Mouse (Mus musculus) left cerebral cortex, adult 6 months (tissue): ENCODE results near the gene Taf6l. TPM values are rescaled to one million over a fixed set of nuclear protein-coding genes. Genes with fewer than 3 reads are reported as not detected.

Source experiments
- polyA plus RNA-seq: library from polyadenylated mRNA; unstranded; fragments of <200 nt; fragmentation: Nextera tagmentation; gene quantifications from 2 replicates; pipeline ENCODE4 v1.2.3, GENCODE M21; 2021

The Taf6l gene
- polyA plus RNA-seq, 1 experiment from 2014 or later: 11.5 TPM

Other genes with a start within 250 kb of the Taf6l start
- gene Slc22a8, start 195.2 kb downstream of the Taf6l start, polyA plus RNA-seq: 8.6 and 10.3 TPM in 2 replicates
- gene Slc22a6, start 168.4 kb downstream of the Taf6l start, polyA plus RNA-seq: 2.2 and 2.7 TPM in 2 replicates
- gene Chrm1, start 122.6 kb downstream of the Taf6l start, polyA plus RNA-seq: 41.2 and 88.0 TPM in 2 replicates
- gene Slc3a2, start 63.0 kb downstream of the Taf6l start, polyA plus RNA-seq: 169 and 178 TPM in 2 replicates
- 57.2 and 64.9 TPM in 2 replicates for gene Wdr74, start 50.6 kb downstream of the Taf6l start, polyA plus RNA-seq
- gene 1700092M07Rik, start 45.7 kb downstream of the Taf6l start, polyA plus RNA-seq: not detected in 2 replicates
- 33.4 and 33.5 TPM in 2 replicates for gene Stx5a, start 45.0 kb downstream of the Taf6l start, polyA plus RNA-seq
- gene Nxf1, start 29.3 kb downstream of the Taf6l start, polyA plus RNA-seq: 23.9 and 27.6 TPM in 2 replicates
- 234 and 250 TPM in 2 replicates for gene Tmem223, start 15.4 kb downstream of the Taf6l start, polyA plus RNA-seq
- gene Tmem179b, start 11.9 kb downstream of the Taf6l start, polyA plus RNA-seq: 28.2 and 37.0 TPM in 2 replicates
- 224 and 251 TPM in 2 replicates for gene Polr2g, start 12.2 kb upstream of the Taf6l start, polyA plus RNA-seq
- 2.2 and 3.2 TPM in 2 replicates for gene Zbtb3, start 16.1 kb upstream of the Taf6l start, polyA plus RNA-seq
- gene Ttc9c, start 32.9 kb upstream of the Taf6l start, polyA plus RNA-seq: 22.4 and 24.7 TPM in 2 replicates
- 5.9 and 11.9 TPM in 2 replicates for gene Hnrnpul2, start 33.6 kb upstream of the Taf6l start, polyA plus RNA-seq
- gene AC129217.1, start 43.4 kb upstream of the Taf6l start, polyA plus RNA-seq: not detected in 2 replicates
- gene Bscl2, start 51.0 kb upstream of the Taf6l start, polyA plus RNA-seq: 80.3 and 99.9 TPM in 2 replicates
- gene Gng3, start 52.8 kb upstream of the Taf6l start, polyA plus RNA-seq: 271 and 278 TPM in 2 replicates
- 0.28 and 0.50 TPM in 2 replicates for gene Lrrn4cl, start 64.4 kb upstream of the Taf6l start, polyA plus RNA-seq
- 157 and 163 TPM in 2 replicates for gene Ubxn1, start 85.1 kb upstream of the Taf6l start, polyA plus RNA-seq
- 68.8 and 84.0 TPM in 2 replicates for gene Uqcc3, start 94.5 kb upstream of the Taf6l start, polyA plus RNA-seq
- gene Lbhd1, start 97.3 kb upstream of the Taf6l start, polyA plus RNA-seq: 9.7 and 11.2 TPM in 2 replicates
- not detected in 2 replicates for gene Gm49403, start 97.5 kb upstream of the Taf6l start, polyA plus RNA-seq
- 71.4 and 81.8 TPM in 2 replicates for gene 1810009A15Rik, start 102.4 kb upstream of the Taf6l start, polyA plus RNA-seq
- gene Gm49416, start 102.5 kb upstream of the Taf6l start, polyA plus RNA-seq: 5.9 and 13.0 TPM in 2 replicates
- gene Ints5, start 106.6 kb upstream of the Taf6l start, polyA plus RNA-seq: 6.4 and 8.5 TPM in 2 replicates
- gene Ganab, start 111.7 kb upstream of the Taf6l start, polyA plus RNA-seq: 15.2 and 19.0 TPM in 2 replicates
- 49.0 and 67.5 TPM in 2 replicates for gene B3gat3, start 134.0 kb upstream of the Taf6l start, polyA plus RNA-seq
- gene Rom1, start 142.9 kb upstream of the Taf6l start, polyA plus RNA-seq: 4.9 and 6.0 TPM in 2 replicates
- 3.1 and 4.0 TPM in 2 replicates for gene Eml3, start 143.1 kb upstream of the Taf6l start, polyA plus RNA-seq
- gene Mta2, start 155.5 kb upstream of the Taf6l start, polyA plus RNA-seq: 20.4 and 23.0 TPM in 2 replicates
- 10.3 and 11.3 TPM in 2 replicates for gene Tut1, start 167.4 kb upstream of the Taf6l start, polyA plus RNA-seq
- gene Eef1g, start 180.6 kb upstream of the Taf6l start, polyA plus RNA-seq: 432 and 459 TPM in 2 replicates
- 4.5 and 4.9 TPM in 2 replicates for gene Ahnak, start 202.9 kb upstream of the Taf6l start, polyA plus RNA-seq